Mouse (Mus musculus): ENCODE results near the gene Olfr961.

Gene Olfr961

DNA sequence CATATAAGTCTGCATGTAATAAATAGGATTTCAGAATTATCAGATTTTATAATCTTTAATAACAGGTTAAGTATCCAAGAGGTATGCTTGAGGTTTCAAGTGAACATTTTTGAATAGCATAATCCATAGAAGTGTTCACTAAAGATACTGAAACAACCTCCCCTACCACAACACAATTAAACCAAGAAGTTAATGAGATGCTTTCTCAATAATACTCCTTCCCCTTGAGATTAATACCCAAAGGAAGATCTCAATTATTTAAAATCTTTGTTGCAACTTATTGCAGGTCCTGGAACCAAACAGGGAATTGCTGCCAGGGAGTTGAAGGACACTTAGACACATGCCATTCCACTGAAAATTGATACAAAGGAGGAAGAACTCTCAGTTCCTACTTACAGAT lies at the start of gene Olfr961:
Olfr961 (plus strand) TSS at position 301 of the 400 bp plus-strand sequence.
- in situ Hi-C loops (cut with MboI, MseI) = no loop called here

DNA sequence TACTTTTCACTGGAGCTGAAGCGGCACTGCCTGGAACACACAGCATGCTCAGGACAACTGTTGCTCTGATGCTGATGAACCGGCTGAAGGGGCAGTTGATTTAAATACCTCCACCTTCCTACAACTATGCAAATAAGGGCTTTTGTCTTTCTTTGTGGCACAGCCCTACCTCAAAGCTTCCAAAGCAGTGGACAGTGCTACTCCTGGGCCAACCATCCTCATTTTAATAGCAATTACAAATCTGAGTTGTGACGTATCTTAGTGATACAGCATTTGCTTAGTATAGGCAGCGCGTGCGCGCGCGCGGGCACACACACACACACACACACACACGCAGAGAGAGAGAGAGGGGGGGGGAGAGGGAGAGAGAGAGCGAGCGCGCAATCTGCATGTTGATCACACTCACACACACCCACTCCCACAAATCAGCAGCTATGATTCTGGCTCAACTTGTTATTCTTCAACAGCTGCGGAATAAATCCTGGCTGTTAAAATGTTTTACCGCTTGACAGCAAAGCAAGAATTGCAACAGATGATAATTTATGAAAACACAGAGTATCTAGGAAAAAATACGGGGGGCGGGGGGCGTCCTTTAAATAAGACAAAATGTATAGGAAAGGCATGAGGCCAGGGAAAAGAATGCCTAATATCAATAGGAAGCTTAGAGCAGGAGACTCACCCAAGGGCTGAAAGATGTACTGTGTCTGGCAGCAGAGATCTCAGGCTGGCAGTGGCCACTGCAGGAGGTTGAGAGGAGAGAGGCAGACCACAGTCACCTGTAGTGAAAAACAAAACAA lies 42.2 kb upstream of the Olfr961 start:
- in situ Hi-C loops (cut with MboI, MseI) = loop anchor here (10.0 kb wide), 1 partner anchor 278 kb away; the partner anchor contains the start of gene Olfr948

DNA sequence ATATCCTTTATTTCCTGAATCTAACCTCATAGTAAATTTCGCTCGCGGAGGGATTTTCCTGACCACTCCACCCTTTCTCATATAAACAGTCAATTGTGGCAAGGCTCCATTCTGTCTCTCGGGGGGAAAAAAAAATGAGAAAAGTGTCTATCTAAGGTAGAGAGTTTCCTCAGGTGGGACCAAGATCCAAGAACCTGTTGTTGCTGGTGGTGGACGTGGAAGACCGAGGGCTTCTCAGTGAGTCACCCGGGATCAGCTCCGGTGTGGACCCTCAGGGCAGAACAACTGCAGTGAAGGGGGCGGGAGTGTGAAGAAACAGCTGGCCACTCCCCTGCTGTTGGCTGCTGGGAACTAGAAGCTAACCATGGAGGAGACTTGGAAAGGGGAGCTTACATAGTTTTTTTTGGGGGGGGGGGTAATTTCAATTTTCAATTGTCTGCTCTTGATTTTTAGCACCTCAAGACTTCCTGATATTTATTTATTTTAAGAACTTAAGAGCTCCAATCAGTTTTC lies 41.5 kb upstream of the Olfr961 start:
- in situ Hi-C loops (cut with MboI, MseI) = loop anchor here (10.0 kb wide), 1 partner anchor 279 kb away; the partner anchor contains the start of gene Olfr948

DNA sequence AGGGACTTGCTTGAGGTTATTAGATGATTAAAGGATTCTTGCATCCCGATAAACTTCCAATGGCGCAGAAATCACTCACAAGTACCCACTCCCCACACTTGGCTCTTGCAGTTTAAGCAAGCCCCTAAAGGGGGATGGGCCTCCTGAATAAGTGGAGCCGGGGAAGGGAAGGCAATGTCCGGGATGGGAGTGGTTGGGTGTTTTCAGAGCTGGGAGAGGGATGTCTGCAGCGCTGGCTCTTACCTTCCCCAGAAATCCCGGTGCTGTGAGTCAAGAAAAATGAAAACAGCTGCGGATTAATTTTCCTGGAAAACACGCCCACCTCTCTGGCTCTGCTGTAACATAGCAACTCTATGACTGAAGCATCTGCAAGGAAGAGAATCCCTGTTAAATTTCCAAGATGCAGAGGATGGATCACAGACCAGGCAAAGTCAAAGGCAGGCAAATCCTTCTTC lies 40.9 kb upstream of the Olfr961 start, which contains the start of gene AW551984:
AW551984 (minus strand) TSS at position 405 of the 455 bp plus-strand sequence.
- in situ Hi-C loops (cut with MboI, MseI) = loop anchor here (10.0 kb wide), 1 partner anchor 279 kb away; the partner anchor contains the start of gene Olfr948

DNA sequence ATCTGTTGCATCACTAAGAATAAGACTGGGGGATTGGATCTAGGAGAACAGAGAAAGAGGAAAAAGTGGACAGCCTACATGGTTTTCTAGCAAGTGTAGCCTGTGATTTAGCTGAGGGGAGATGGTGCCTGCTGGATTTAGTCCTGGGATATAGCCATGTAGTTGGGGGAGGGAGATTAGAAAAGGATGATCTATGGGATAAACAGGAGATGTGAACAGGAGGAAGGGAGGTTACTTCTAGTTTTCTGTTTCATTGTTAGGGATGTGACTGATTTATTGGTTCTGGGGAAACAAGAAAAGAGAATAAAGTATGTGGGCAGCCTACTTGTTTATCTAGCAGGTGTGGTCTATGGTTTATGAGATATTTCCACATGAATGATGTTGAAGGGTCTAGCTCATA lies 36.4 kb upstream of the Olfr961 start:
- in situ Hi-C loops (cut with MboI, MseI) = loop anchor here (10.0 kb wide), 1 partner anchor 284 kb away; the partner anchor contains the start of gene Olfr948

DNA sequence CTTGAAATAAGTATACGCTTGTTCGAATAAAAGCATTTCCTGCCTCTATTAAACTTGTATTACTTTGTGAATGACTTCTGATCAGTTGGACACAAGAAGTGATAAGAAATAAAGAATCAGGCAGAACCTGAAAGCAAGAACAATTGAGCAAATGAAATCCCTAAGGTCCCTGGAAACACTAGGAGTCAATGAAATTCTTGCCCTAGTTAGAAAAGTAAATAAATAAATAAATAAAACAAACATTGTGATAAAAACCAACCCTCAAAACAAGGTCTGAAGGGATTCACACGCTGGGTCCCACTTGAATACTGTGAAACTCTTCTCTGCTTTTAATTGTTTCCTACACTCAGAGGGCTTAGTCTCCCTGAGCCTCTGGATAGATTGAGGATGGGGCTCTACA lies 34.5 kb upstream of the Olfr961 start, which contains the start of gene Olfr148:
Olfr148 (plus strand) TSS at position 301 of the 400 bp plus-strand sequence.
- in situ Hi-C loops (cut with MboI, MseI) = no loop called here

DNA sequence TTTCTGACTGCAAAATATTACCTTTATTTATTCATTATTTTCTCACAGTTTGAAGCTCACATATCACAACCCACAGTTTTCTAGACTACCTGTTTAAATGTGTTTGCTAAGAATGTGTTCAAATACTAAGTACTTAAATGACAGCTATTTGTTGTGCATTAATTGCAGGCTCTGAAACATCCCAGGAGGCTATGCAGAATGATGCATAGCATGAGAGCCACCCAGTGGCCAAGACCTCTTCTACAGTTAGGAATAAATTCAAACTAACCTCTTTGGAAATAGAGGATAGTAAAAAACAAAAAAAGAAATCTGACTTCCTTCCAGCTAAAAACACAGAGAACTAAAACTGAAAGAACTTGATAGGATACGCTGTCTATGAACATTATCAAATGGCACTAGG lies 32.9 kb upstream of the Olfr961 start:
- in situ Hi-C loops (cut with MboI, MseI) = no loop called here

DNA sequence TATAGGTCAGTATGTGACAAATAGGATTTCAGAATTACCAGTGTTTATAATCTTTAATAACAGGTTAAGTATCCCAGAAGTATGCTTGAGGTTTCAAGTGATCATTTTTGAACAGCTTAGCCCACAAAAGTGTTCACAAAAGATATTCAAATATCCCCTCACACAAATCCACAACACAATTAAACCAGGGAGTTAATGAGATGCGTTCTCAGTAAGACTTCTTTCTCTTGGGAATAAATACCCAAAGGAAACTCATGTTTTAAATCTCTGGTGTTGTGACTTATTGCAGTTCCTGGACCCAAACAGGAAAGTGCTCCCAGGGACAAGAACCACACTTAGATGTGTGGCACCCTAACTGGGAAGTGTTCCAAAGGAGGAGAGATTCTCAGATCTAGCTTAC lies 23.8 kb upstream of the Olfr961 start, which contains the start of gene Olfr960:
Olfr960 (plus strand) TSS at position 301 of the 400 bp plus-strand sequence.
- in situ Hi-C loops (cut with MboI, MseI) = no loop called here

DNA sequence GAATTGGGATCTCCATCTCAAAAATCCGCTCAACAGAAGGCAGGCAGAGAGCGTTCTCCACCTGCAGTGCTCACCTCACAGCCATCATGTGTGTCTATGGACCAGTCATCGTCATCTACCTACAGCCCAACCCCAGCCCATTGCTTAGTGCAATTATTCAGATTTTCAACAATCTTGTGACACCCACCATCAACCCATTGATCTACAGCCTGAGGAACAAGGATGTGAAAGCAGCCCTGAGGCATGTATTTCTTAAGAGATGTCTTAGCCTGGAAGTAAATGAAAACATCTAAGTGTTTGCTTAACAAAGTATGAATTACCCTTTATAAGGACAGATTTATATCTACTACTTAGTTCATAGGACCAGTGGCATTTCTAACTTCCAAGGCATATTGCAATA lies 21.1 kb upstream of the Olfr961 start:
- in situ Hi-C loops (cut with MboI, MseI) = no loop called here

DNA sequence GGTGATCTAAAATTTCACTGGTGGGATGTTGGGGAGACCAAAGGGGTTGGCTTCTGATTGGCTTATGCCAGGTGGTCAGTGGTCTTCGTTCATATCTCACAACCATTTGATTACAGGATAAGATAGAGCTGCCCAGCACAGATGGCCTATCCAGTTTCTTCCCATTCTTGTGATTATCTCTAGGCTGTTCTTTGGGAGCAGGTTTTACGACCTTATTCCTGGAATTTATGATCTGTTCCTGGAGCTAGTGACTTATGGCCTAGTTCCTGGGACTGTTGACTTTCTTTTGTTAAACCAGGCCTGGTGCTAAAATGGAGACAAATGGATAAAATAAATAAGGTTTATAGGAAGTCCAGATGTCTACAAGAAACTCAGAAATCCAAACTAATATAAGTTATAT lies 20.2 kb upstream of the Olfr961 start:
- in situ Hi-C loops (cut with MboI, MseI) = no loop called here

DNA sequence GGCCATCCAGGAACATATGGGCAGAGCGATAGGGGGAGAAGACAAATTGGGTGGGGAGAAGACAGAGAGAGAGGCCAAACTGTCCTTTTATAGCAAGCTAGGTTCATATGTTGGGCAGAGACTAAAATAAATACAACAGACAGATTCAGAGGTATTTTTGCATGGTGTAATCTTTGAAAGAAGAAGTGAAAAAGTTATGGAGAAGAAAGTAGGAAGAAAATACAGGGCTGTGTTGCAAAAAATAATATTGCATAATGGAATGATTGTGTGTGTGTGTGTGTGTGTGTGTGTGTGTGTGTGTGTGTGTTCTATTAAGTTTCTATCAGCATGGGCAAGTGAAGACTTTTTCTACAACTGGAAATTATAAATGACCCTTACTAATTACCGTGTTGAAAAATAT lies 15.8 kb upstream of the Olfr961 start:
- in situ Hi-C loops (cut with MboI, MseI) = no loop called here

DNA sequence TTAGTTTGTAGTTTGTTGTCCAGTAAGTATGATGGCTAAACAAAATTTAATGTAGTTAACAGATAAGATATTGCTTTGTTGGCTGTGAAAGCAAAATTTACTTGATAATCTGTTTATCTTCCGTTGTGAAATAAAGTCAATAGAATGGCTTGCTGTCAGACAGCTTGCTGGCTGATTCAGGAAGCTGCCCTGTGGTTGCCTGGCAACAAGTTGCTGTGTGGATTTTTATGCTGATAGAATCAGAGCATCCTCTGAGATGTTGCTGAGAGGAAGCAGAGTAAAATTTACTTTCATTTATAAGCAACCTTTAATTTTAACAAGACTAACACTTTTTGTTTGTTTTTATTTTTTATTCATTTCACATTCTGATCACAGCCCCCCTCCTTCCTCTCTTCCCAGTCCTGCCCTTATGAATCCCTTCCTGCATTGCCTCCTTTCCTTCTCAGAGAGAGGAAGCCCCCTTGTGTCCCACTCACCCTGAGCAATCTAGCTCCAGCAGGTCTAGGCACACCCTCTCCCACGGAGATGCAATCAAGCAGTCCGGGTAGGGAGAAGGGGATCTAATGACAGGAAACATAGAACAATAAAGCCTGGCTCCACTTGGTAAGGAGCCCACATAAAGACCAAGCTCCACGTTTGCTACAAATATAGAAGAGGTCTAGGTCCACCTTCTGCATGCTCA lies 10.8 kb upstream of the Olfr961 start:
- in situ Hi-C loops (cut with MboI, MseI) = no loop called here

DNA sequence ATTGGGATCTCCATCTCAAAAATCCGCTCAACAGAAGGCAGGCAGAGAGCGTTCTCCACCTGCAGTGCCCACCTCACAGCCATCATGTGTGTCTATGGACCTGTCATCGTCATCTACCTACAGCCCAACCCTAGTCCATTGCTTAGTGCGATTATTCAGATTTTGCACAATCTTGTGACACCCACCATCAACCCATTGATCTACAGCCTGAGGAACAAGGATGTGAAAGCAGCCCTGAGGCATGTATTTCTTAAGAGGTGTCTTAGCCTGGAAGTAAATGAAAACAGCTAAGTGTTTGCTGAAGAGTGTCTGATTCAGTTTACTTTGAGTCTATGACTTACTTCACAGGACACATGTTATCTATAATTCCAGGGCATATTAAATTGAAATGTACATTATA lies 2.5 kb downstream of the Olfr961 start:
- in situ Hi-C loops (cut with MboI, MseI) = no loop called here

DNA sequence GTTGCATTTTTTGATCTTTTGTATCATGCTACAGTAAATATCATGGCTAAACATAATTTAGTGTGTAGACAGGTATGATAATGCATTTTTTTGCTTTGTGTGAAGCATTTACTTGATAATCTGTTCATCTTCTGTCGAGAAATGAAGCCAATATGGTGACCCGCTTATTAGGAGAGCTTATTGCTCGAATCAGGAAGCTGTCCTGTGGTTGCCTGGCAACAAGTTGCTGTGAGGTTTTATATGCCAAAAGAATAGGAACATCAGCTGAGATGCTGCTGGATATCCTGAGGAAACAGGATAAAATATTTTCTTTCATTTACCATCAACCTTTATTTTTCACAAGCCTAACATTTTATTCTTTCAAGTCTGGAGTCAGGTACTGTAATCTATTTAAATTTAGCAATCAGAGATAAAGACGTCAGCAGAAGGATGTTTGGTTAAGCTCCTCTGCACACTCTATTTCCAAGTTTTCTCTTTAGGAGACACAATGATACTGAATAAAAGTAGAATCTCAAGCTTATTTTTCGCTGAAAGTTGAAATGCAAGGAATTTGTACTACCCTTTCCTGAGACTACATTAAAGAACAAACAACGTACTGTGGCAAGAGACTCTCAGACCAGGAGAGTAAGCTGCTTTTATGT lies 10.0 kb downstream of the Olfr961 start:
- in situ Hi-C loops (cut with MboI, MseI) = no loop called here

DNA sequence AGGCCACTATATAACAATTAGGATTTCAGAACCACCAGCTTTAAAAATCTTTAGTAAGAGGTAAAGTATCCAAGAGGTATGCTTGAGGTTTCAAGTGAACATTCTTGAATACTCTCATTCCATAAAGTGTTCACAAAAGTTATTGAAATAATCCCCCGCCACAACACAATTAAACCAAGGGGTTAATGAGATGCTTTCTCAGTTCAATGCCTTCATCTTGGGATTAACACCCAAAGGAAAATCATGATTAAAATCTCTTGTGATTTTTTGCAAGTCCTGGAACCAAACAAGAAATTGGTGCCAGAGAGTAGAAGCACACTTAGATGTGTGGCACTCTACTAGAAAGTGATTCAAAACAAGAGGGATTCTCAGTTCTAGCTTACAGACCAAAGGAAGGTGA lies 22.0 kb downstream of the Olfr961 start, which contains the start of gene Olfr963:
Olfr963 (plus strand) TSS at position 301 of the 400 bp plus-strand sequence.
- in situ Hi-C loops (cut with MboI, MseI) = no loop called here

DNA sequence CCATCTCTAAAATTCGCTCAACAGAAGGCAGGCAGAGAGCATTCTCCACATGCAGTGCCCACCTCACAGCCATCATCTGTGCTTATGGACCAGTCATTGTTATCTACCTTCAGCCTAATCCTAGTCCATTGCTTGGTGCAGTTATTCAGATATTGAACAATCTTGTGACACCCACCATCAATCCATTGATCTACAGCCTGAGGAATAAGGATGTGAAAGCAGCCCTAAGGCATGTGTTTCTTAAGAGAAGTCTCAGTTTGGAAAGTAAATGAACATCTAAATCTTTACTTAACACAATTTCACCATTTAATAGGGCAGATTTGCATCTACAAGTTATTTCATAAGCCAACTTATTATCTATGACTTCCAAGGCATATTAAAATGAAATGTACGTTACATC lies 24.8 kb downstream of the Olfr961 start:
- in situ Hi-C loops (cut with MboI, MseI) = no loop called here

DNA sequence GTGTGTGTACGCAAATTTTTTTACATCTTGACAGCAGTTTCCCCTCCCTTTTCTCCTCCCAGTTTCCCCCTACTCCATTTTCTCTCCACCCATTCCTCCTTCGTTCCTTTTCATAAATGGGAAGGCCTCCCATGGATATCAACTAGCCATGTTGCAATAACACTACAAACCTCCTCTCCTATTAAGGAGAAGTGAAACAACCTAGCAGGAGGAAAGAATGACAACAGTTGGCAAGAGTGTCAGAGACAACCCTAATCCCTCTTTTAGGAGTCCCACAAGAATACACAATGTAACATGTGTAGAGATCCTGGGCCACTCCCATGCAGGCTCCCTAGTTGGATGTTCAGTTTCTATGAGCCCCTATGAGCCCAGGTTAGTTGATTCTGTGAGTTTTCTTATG lies 29.9 kb downstream of the Olfr961 start:
- in situ Hi-C loops (cut with MboI, MseI) = no loop called here

DNA sequence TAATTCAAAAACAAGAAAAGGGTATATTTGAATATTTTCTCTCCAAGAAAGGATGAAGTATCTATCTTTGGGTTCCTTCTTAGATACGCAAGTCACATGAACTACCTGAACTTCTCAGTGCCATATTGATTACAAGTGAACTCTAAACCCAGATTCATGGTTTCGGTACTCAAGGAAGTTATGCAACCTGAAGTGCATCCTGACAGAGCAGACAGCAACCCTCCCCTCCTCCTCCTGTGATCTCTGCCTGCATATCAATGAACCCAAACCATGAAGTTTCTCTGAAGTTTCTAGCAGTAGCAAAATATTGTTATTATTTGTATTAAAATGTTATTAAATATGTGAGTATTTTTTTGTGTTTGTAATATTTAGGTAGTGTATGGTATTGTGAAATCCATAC lies 33.7 kb downstream of the Olfr961 start:
- in situ Hi-C loops (cut with MboI, MseI) = no loop called here

DNA sequence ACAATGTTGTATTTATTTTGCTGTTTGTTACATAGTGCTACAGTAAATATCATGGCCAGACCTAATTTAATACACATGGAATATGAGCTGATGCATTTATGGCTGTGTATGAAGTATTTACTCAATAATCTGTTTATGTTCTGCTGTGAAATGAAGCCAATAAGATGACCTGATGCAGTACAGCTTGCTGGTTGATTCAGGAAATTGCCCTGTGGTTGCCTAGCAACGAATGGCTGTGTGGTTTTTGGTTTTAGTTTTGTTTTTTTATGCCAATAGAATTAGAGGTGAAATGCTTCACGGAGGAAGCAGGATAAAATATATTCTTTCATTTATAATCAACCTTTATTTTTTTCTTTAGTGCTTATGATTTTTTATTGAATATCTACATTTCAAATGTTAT lies 34.4 kb downstream of the Olfr961 start:
- in situ Hi-C loops (cut with MboI, MseI) = no loop called here
